Mouse (Mus musculus): ENCODE results near the gene Snrnp40. TPM values are rescaled to one million over a fixed set of nuclear protein-coding genes. Genes with fewer than 3 reads are reported as not detected.

The Snrnp40 gene
- total RNA-seq, 2 experiments from 2014 or later: 73.7 to 83.4 TPM

- ATAC-seq (replicated peaks; ENCODE audit: poor library complexity, severe bottlenecking): no peak
Observed at GRCm38 (mm10) chr4:130377500-130377899, 17.6 kb downstream of the Snrnp40 start.

DNA sequence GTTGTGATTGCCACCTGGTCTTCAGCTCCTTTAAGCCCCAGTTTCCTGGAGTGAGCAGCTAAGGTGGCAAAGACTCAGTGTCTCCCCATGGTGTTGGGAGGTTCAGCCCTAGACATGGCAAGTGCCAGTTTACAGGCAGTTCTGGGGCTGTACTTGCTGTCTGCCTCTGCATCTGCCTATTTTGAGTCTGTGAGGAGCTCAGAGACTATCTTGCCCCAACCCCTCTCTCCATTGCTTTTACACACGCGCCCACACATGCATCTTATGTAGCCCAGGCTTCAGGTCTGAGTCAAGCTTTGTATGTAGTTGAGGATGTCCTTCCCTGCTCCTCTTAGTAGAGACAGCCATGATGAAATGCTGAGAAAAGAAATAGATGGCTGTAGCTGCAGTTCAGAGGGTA lies 19.2 kb downstream of the Snrnp40 start:
- no peak for ATAC-seq (replicated peaks; ENCODE audit: poor library complexity, severe bottlenecking)

DNA sequence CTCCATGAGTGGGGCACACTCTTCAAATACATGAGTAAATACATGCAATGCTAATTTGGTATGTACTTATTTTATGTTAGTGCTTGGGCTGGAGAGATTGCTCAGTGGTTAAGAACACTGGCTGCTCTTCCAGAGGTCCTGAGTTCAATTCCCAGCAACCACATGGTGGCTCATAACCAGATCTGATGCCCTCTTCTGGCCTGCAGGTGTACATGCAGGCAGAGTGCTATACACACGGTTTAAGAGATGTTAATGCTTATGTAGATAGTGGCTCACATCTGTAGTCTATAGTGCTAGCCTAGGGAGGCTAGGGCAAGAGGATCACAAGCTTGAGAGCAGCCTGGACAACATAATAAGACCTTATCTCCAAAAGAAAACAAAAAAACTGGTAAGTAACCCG lies 20.5 kb downstream of the Snrnp40 start:
- no peak for ATAC-seq (replicated peaks; ENCODE audit: poor library complexity, severe bottlenecking)

DNA sequence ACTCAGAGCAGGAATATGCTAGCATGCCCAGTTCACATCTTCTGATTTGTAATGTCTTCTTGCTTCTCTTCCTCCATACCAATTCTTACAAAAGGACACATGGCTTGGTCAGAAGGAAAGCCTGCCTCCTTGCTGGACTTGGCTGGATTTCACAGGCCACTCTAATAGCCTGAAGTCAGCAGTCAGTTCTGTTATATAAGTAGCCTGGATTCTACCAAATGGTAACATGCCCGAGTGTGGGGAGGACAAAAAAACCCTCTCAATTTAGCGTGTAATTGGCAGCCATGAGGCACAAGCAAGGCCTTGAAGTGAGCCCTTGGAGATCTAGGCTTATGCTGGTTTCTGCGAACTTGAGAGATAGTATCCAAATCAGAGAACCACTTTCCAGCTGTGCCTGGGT lies 27.3 kb downstream of the Snrnp40 start:
- ATAC-seq (replicated peaks; ENCODE audit: poor library complexity, severe bottlenecking): no peak

GRCm38 (mm10) chr4:130389496-130389895 lies 29.6 kb downstream of the Snrnp40 start:
- ATAC-seq (replicated peaks; ENCODE audit: poor library complexity, severe bottlenecking): no peak

GRCm38 (mm10) chr4:130389927-130390326 lies 30.0 kb downstream of the Snrnp40 start:
- ATAC-seq (replicated peaks; ENCODE audit: poor library complexity, severe bottlenecking): no peak

GRCm38 (mm10) chr4:130391265-130391664 lies 31.3 kb downstream of the Snrnp40 start:
- no peak for ATAC-seq (replicated peaks; ENCODE audit: poor library complexity, severe bottlenecking)

Other genes starting within 250 kb of the Snrnp40 start
- gene Hcrtr1, start 220.8 kb upstream of the Snrnp40 start, total RNA-seq (2014; fragmentation: Nextera tagmentation): not detected in 2 replicates
- gene Hcrtr1, start 220.8 kb upstream of the Snrnp40 start, total RNA-seq (2017): not detected in 2 replicates
- gene Tinagl1, start 185.0 kb upstream of the Snrnp40 start, total RNA-seq (2014; fragmentation: Nextera tagmentation): 1.5 TPM in 1 of 2 replicates, not detected in the other
- gene Tinagl1, start 185.0 kb upstream of the Snrnp40 start, total RNA-seq (2017): 0.82 and 1.1 TPM in 2 replicates
- not detected in 2 replicates for gene Gm853, start 137.7 kb upstream of the Snrnp40 start, total RNA-seq (2014; fragmentation: Nextera tagmentation)
- gene Gm853, start 137.7 kb upstream of the Snrnp40 start, total RNA-seq (2017): not detected in 2 replicates
- not detected in 2 replicates for gene Serinc2, start 80.9 kb upstream of the Snrnp40 start, total RNA-seq (2014; fragmentation: Nextera tagmentation)
- gene Serinc2, start 80.9 kb upstream of the Snrnp40 start, total RNA-seq (2017): not detected in 2 replicates
- gene Fabp3, start 51.5 kb upstream of the Snrnp40 start, total RNA-seq (2014; fragmentation: Nextera tagmentation): not detected in 2 replicates
- not detected in 2 replicates for gene Fabp3, start 51.5 kb upstream of the Snrnp40 start, total RNA-seq (2017)
- not detected in 2 replicates for gene Gm10570, start 51.5 kb upstream of the Snrnp40 start, total RNA-seq (2014; fragmentation: Nextera tagmentation)
- not detected in 2 replicates for gene Gm10570, start 51.5 kb upstream of the Snrnp40 start, total RNA-seq (2017)
- gene Zcchc17, start 189 bp upstream of the Snrnp40 start, total RNA-seq (2014; fragmentation: Nextera tagmentation): 32.0 and 45.7 TPM in 2 replicates
- 124 and 150 TPM in 2 replicates for gene Zcchc17, start 189 bp upstream of the Snrnp40 start, total RNA-seq (2017)
- not detected in 2 replicates for gene Nkain1, start 214.0 kb downstream of the Snrnp40 start, total RNA-seq (2014; fragmentation: Nextera tagmentation)
- not detected in 2 replicates for gene Nkain1, start 214.0 kb downstream of the Snrnp40 start, total RNA-seq (2017)